Mouse (Mus musculus) midbrain, embryonic 10.5 days (tissue): ENCODE data around the gene Men1. TPM values are rescaled to one million over a fixed set of nuclear protein-coding genes. Genes with fewer than 3 reads are reported as not detected.
"Not testable (repeated sequence)": the region's sequence is repeated elsewhere in the genome, so short reads cannot be mapped to it uniquely, and the experiment has no call there.

Experiments used
- DNase-seq: peaks from one replicate; pipeline ENCODE4 v3.0.0-alpha.2; 2017; ENCODE audit warnings: low spot score
- H3K27ac ChIP-seq: fragments of 300-500 bp; sonication (generic); replicated peaks from 2 replicates; pipeline ENCODE4 v1.5.1; 2016; ENCODE audit warnings: mild to moderate bottlenecking
- H3K27me3 ChIP-seq: fragments of 300-500 bp; sonication (generic); 2 replicates; pipeline ENCODE4 v1.6.1; 2016; ENCODE audit warnings: low read depth, mild to moderate bottlenecking; ENCODE audit not compliant: poor library complexity, severe bottlenecking
- H3K36me3 ChIP-seq: fragments of 300-500 bp; sonication (generic); 2 replicates; pipeline ENCODE4 v1.6.1; 2016; ENCODE audit warnings: mild to moderate bottlenecking, moderate library complexity
- H3K4me1 ChIP-seq: fragments of 300-500 bp; sonication (generic); 2 replicates; pipeline ENCODE4 v1.6.1; 2016
- H3K4me3 ChIP-seq: fragments of 300-500 bp; sonication (generic); 2 replicates; pipeline ENCODE4 v1.5.1; 2016; ENCODE audit warnings: mild to moderate bottlenecking, moderate library complexity
- H3K9me3 ChIP-seq: fragments of 300-500 bp; sonication (generic); replicated peaks from 2 replicates; pipeline ENCODE4 v1.6.1; 2016; ENCODE audit warnings: mild to moderate bottlenecking
- WGBS: fragments of 180-500 bp; shearing (Covaris S2); methylation state at CpG from one replicate; pipeline ENCODE4 v1.1.7; 2016; 5-methylcytosine and 5-hydroxymethylcytosine counted together
- polyA plus RNA-seq: library from polyadenylated mRNA; unstranded; fragments of >200 nt; fragmentation: Nextera tagmentation; extraction: Ambion mirVana; gene quantifications from 2 replicates; pipeline ENCODE4 v1.2.1, GENCODE M21; 2016

The Men1 gene
- 124 and 128 TPM in 2 replicates for polyA plus RNA-seq

DNA sequence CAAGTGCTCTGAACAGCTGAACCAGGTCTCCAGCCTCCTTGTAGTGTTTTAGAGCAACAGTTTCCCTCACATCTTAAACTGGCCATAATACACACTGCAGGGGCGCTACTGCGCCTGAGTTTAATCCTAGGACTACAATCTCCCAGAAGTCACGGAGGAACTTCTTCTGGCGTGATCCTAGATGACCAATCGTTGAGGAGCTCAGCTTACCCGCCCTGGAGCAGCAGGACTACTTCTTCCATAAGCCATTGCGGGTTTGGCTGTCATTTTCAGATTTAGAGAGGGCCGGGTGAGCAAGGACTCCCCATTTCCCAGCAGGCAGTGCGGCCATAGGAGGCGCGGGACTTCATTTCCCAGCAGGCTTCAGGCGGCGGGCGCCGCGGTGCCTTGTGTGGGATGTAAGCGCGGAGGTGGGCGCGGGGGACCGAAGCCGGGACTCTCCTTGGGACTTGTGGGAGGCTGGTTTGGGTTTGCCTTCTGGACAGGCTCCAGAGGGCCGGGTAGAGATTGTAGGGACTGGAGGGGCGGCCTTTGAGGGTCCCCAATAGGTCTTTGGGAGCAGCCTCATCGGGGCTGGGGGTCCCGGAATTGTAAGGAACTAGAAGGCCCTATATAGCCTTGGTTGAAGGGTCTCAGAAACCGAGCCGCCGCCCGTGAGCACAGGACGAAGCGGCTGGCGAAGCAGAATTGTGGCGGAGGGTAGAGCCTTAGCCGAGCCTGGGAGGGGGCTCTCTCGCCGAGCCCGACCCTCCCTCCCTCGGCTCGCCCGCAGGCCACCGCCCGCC, at the start of gene Men1:
Gene Men1, plus strand, starts transcription at position 307 of the 785 bp plus-strand sequence.
- WGBS, result under 1% methylated on average over 40 of the region's 43 CpGs
- Histone ChIP-seq H3K27me3 (no peaks in the 10 kb centered on the region), H3K4me1 (peaks cover 45% of the 10 kb centered on the region)

DNA sequence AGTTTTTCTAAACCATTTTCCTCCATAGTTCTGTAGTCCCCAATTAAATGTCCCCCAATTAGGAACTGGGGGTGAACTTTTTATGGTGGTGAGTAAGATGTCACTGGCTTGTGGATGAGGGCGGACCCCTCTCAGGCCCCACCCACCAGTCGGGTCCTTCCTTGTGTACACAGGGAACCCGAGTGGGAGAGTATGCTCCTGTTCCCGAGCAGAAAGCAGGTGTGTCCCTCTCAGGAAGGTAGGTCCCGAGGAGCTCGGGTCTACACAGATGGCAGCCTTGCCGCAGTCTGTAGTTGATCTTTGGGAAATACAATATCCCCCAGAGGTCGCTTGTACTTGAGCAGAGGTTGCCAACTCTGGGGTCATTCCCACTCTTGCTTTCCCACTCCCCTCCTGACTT, 49.6 kb upstream of the Men1 start:
- peaks cover 10% of the 10 kb centered on the region; the same call in 1 of the 2 replicates for H3K4me1 ChIP-seq
- WGBS, result 85% methylated on average over 8 of the region's 8 CpGs
- DNase-seq, result no peak
- H3K4me3 ChIP-seq, result no peak overlapping the region
- H3K27me3 ChIP-seq, result no peaks in the 10 kb centered on the region
- no peaks in the 10 kb centered on the region for H3K9me3 ChIP-seq
- peaks cover 95% of the 10 kb centered on the region for H3K36me3 ChIP-seq
- H3K27ac ChIP-seq, result 0 out of 2 replicates have a peak overlapping the region, but pooled peaks have one; percentile 1

More for the DNA sequence above, at the start of gene Men1:
- Histone ChIP-seq H3K27ac (peak within 1 kb of the TSS; percentile 90), H3K36me3 (peaks cover 34% of the 10 kb centered on the region), H3K4me3 (peak within 1 kb of the TSS; percentile 92), H3K9me3 (no peaks in the 10 kb centered on the region)
- peak; percentile 96 for DNase-seq

DNA sequence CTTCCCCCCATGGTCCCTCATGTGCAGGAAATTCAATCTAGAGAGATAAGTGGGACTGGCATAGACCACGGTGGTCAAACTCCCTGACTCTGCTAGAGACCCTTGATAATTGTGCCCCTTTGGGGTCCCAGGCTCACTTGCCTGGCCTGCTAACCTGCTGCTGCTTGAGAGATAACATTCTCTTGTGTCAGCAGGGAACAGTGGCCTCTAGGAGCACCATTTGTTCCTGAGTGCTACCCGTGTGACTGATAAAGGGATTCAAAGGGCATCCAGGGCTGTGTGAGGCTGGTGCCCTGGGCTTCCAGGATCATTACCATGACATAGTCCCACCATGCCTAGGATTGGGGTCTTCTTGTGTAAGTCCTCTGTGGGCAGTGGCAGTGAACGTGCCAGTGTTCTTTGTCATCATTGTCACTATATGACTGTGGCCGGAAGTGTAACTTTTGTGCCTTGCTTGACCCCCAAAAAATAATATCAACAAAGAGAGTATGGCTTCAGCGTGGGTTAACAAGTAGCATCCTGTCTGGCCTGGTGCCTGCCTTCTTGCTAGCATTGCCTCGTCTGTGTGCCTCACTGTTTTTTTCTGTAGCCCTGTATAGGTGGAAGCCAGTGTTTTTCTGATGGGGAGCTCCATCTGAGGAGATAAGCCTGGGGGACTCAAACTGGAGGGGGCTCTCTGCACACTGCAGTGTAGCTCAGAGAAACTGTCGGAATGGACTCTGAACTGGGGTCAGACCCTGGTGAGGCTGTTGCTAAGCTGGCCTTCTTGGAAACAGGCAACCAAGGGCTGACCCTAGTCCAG, 48.9 kb upstream of the Men1 start:
- Histone ChIP-seq H3K4me1 (peaks cover 10% of the 10 kb centered on the region; the same call in 1 of the 2 replicates), H3K4me3 (no peak overlapping the region), H3K36me3 (peaks cover 92% of the 10 kb centered on the region), H3K9me3 (no peaks in the 10 kb centered on the region), H3K27me3 (no peaks in the 10 kb centered on the region), H3K27ac (peak overlapping the region; percentile 1; the same call in 1 of the 2 replicates)
- DNase-seq, result no peak
- whole genome bisulfite sequencing, result 84% methylated on average over 7 of the region's 7 CpGs

- Histone ChIP-seq H3K36me3 (peaks cover 92% of the 10 kb centered on the region), H3K4me3 (no peak overlapping the region), H3K4me1 (peaks cover 16% of the 10 kb centered on the region; the same call in 1 of the 2 replicates), H3K9me3 (no peaks in the 10 kb centered on the region), H3K27ac (peak overlapping the region; percentile 57), H3K27me3 (no peaks in the 10 kb centered on the region)
- DNase-seq, result no peak
- 94% methylated on average over 19 of the region's 19 CpGs for WGBS
Measured at GRCm38 (mm10) chr19:6286434-6287401, 48.1 kb upstream of the Men1 start.

GRCm38 (mm10) chr19:6288236-6288894, 46.4 kb upstream of the Men1 start:
- Histone ChIP-seq H3K4me1 (peaks cover 16% of the 10 kb centered on the region; the same call in 1 of the 2 replicates), H3K9me3 (no peaks in the 10 kb centered on the region), H3K4me3 (no peak overlapping the region), H3K27me3 (no peaks in the 10 kb centered on the region), H3K27ac (0 out of 2 replicates have a peak overlapping the region, but pooled peaks have one; percentile 17), H3K36me3 (peaks cover 92% of the 10 kb centered on the region)
- DNase-seq, result no peak
- 87% methylated on average over 13 of the region's 13 CpGs for WGBS

- WGBS, result 92% methylated on average over 14 of the region's 14 CpGs
- Histone ChIP-seq H3K27me3 (no peaks in the 10 kb centered on the region), H3K4me3 (no peak overlapping the region), H3K4me1 (peaks cover 16% of the 10 kb centered on the region; the same call in 1 of the 2 replicates), H3K36me3 (peaks cover 92% of the 10 kb centered on the region), H3K9me3 (no peaks in the 10 kb centered on the region), H3K27ac (no peak overlapping the region)
- no peak for DNase-seq
Measured at GRCm38 (mm10) chr19:6289696-6290238, 45.0 kb upstream of the Men1 start.

- H3K27me3 ChIP-seq, DNase-seq, H3K9me3 ChIP-seq: not testable (repeated sequence)
- 91% methylated on average over 5 of the region's 6 CpGs for WGBS
- Histone ChIP-seq H3K27ac (0 out of 2 replicates have a peak overlapping the region, but pooled peaks have one; percentile 63), H3K36me3 (peaks cover 92% of the 10 kb centered on the region), H3K4me1 (peaks cover 16% of the 10 kb centered on the region; the same call in 1 of the 2 replicates), H3K4me3 (0 out of 2 replicates have a peak overlapping the region, but pooled peaks have one; percentile 7)
Measured at GRCm38 (mm10) chr19:6290720-6291116, 44.1 kb upstream of the Men1 start.

- no peaks in the 10 kb centered on the region for H3K9me3 ChIP-seq
- peaks cover 16% of the 10 kb centered on the region; the same call in 1 of the 2 replicates for H3K4me1 ChIP-seq
- no peaks in the 10 kb centered on the region for H3K27me3 ChIP-seq
- DNase-seq, result no peak
- H3K36me3 ChIP-seq, result peaks cover 92% of the 10 kb centered on the region
- H3K27ac ChIP-seq, result peak overlapping the region; percentile 63; the same call in 1 of the 2 replicates
- 85% methylated on average over 10 of the region's 10 CpGs for WGBS
- 0 out of 2 replicates have a peak overlapping the region, but pooled peaks have one; percentile 7 for H3K4me3 ChIP-seq
Measured at GRCm38 (mm10) chr19:6291117-6291781, 43.5 kb upstream of the Men1 start.

GRCm38 (mm10) chr19:6292262-6292661, 42.5 kb upstream of the Men1 start:
- Histone ChIP-seq H3K27ac (no peak overlapping the region), H3K27me3 (no peaks in the 10 kb centered on the region), H3K9me3 (no peaks in the 10 kb centered on the region), H3K4me1 (peaks cover 12% of the 10 kb centered on the region; the same call in 1 of the 2 replicates), H3K4me3 (no peak overlapping the region), H3K36me3 (peaks cover 92% of the 10 kb centered on the region)
- 91% methylated on average over 5 of the region's 5 CpGs for WGBS
- DNase-seq, result no peak

DNA sequence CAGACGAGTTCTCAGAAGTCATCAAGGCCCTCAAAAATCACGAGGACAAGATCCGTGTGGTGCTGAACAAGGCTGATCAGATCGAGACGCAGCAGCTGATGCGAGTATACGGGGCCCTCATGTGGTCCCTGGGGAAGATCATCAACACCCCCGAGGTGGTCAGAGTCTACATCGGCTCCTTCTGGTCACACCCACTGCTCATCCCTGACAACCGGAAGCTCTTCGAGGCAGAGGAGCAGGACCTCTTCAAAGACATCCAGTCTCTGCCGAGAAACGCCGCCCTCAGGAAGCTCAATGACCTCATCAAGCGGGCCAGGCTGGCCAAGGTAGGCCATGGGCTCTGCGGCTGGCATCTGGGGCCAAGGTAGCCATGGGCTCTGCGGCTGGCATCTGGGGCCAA, 40.5 kb upstream of the Men1 start:
- Histone ChIP-seq H3K36me3 (peaks cover 97% of the 10 kb centered on the region), H3K27me3 (no peaks in the 10 kb centered on the region), H3K4me1 (0 out of 2 replicates have a peak, but pooled peaks cover 6% of the 10 kb centered on the region), H3K9me3 (no peaks in the 10 kb centered on the region), H3K27ac (no peak overlapping the region), H3K4me3 (no peak overlapping the region)
- WGBS, result 94% methylated on average over 17 of the region's 17 CpGs
- no peak for DNase-seq
